ENCODE assay signal across 26 mouse cellular contexts in genomic region chr4:39926021-39926591, GRCm38 (mm10).
DNase-seq lines count a peak whose midpoint lies in the region; ATAC-seq and TF ChIP-seq lines count a peak whose summit lies in the region.
"Had no signal": no experiment of that assay in that cellular context is flagged by ENCODE, and none has a peak within 500 bp of the region (broad histone marks: within the 10 kb centered on the region; RNA-seq: fewer than 3 reads in every experiment).

No protein-coding gene starts in this region.

- no peaks in the 10 kb centered on the region for H3K9me3 ChIP-seq in hindbrain, embryonic 15.5 days
- H3K9me3 ChIP-seq in hindbrain, embryonic 12.5 days (replicated peaks) = no peaks in the 10 kb centered on the region
- no peaks in the 10 kb centered on the region for H3K9me3 ChIP-seq in forebrain, embryonic 12.5 days
- no peaks in the 10 kb centered on the region for H3K9me3 ChIP-seq in forebrain, embryonic 15.5 days
- H3K9me3 ChIP-seq in neural tube, embryonic 14.5 days (ENCODE audit: control insufficient read depth, low read length) = no peaks in the 10 kb centered on the region
- H3K9me3 ChIP-seq: heart, embryonic 12.5 days; kidney, embryonic 15.5 days; limb, embryonic 13.5 days; lung, embryonic 15.5 days; midbrain, embryonic 10.5 days had no signal

- no peak overlapping the region for H3K4me2 ChIP-seq in hindbrain, embryonic 15.5 days
- H3K4me2 ChIP-seq in hindbrain, embryonic 12.5 days (replicated peaks) = no peak overlapping the region
- no peak overlapping the region for H3K4me2 ChIP-seq in forebrain, embryonic 12.5 days
- H3K4me2 ChIP-seq in forebrain, embryonic 15.5 days (replicated peaks) = no peak overlapping the region
- H3K4me2 ChIP-seq in neural tube, embryonic 14.5 days (ENCODE audit: low read depth, low read length) = no peak overlapping the region
- H3K4me2 ChIP-seq: heart, embryonic 12.5 days; kidney, embryonic 15.5 days; limb, embryonic 13.5 days; liver, embryonic 11.5 days; lung, embryonic 15.5 days had no signal

- H3K4me3 ChIP-seq in hindbrain, embryonic 15.5 days = no peak overlapping the region
- no peak overlapping the region for H3K4me3 ChIP-seq in hindbrain, embryonic 12.5 days
- H3K4me3 ChIP-seq in forebrain, embryonic 12.5 days (replicated peaks) = no peak overlapping the region
- no peak overlapping the region for H3K4me3 ChIP-seq in forebrain, embryonic 15.5 days
- H3K4me3 ChIP-seq in neural tube, embryonic 14.5 days (ENCODE audit: low read depth, low read length) = no peak overlapping the region
- no peak overlapping the region for H3K4me3 ChIP-seq in heart, adult 2 months
- H3K4me3 ChIP-seq: erythroblast, embryonic 14.5 days; heart, embryonic 12.5 days; kidney, embryonic 15.5 days; left cerebral cortex, adult 2 months; limb, embryonic 13.5 days; lung, embryonic 15.5 days; midbrain, embryonic 10.5 days; myocyte had no signal

- 66% methylated on average over 3 of the region's 3 CpGs for WGBS in hindbrain, embryonic 15.5 days
- 83% methylated on average over 3 of the region's 3 CpGs for WGBS in hindbrain, embryonic 12.5 days
- WGBS in forebrain, embryonic 12.5 days = 69% methylated on average over 3 of the region's 3 CpGs
- WGBS in forebrain, embryonic 15.5 days = 41% methylated on average over 3 of the region's 3 CpGs
- WGBS in neural tube, embryonic 14.5 days = 66% methylated on average over 3 of the region's 3 CpGs
- 88% methylated on average over 3 of the region's 3 CpGs for WGBS in heart, adult 2 months

- no peak for TF ChIP-seq POLR2A in heart, adult 2 months (IDR thresholded peaks at IDR 0.05; ENCODE audit: insufficient read depth, low read depth, low read length)

- H3K79me2 ChIP-seq in heart, adult 2 months (replicated peaks; ENCODE audit: control insufficient read depth, insufficient read depth, low read length) = no peaks in the 10 kb centered on the region

- peak; percentile 42; the same call in 1 of the 2 replicates for ATAC-seq in hindbrain, embryonic 15.5 days (ENCODE audit: low FRiP score, low read depth)
- ATAC-seq in hindbrain, embryonic 12.5 days (ENCODE audit: low FRiP score) = no peak
- peak; percentile 49; the same call in 1 of the 2 replicates for ATAC-seq in forebrain, embryonic 12.5 days (ENCODE audit: low FRiP score)
- peak; percentile 53 for ATAC-seq in forebrain, embryonic 15.5 days (replicated peaks)
- ATAC-seq in neural tube, embryonic 14.5 days (ENCODE audit: low read depth) = peak; percentile 54; the same call in 1 of the 2 replicates
- ATAC-seq: CD4-positive, CD25-positive, alpha-beta regulatory T cell, adult 4 months; midbrain, embryonic 16.5 days had no signal

- no peak overlapping the region for H3K27ac ChIP-seq in hindbrain, embryonic 15.5 days (replicated peaks)
- no peak overlapping the region for H3K27ac ChIP-seq in hindbrain, embryonic 12.5 days
- H3K27ac ChIP-seq in forebrain, embryonic 12.5 days = no peak overlapping the region
- no peak overlapping the region for H3K27ac ChIP-seq in forebrain, embryonic 15.5 days (replicated peaks)
- no peak overlapping the region for H3K27ac ChIP-seq in neural tube, embryonic 14.5 days (ENCODE audit: low read depth, low read length)
- H3K27ac ChIP-seq in heart, adult 2 months = no peak overlapping the region
- H3K27ac ChIP-seq: kidney, embryonic 15.5 days; left cerebral cortex, adult 2 months; limb, embryonic 13.5 days; lung, embryonic 15.5 days; midbrain, embryonic 10.5 days had no signal

- no peaks in the 10 kb centered on the region for H3K36me3 ChIP-seq in hindbrain, embryonic 15.5 days
- no peaks in the 10 kb centered on the region for H3K36me3 ChIP-seq in hindbrain, embryonic 12.5 days
- no peaks in the 10 kb centered on the region for H3K36me3 ChIP-seq in forebrain, embryonic 12.5 days (replicated peaks)
- H3K36me3 ChIP-seq in forebrain, embryonic 15.5 days = no peaks in the 10 kb centered on the region
- H3K36me3 ChIP-seq in neural tube, embryonic 14.5 days (ENCODE audit: control insufficient read depth, insufficient read depth, low read length) = no peaks in the 10 kb centered on the region
- H3K36me3 ChIP-seq in heart, adult 2 months (ENCODE audit: control insufficient read depth, insufficient read depth, low read length) = no peaks in the 10 kb centered on the region
- H3K36me3 ChIP-seq: heart, embryonic 12.5 days; kidney, embryonic 15.5 days; limb, embryonic 13.5 days; lung, embryonic 15.5 days; midbrain, embryonic 10.5 days had no signal

- TF ChIP-seq CTCF in heart, adult 2 months (IDR thresholded peaks at IDR 0.05) = no peak

- H3K27me3 ChIP-seq in hindbrain, embryonic 15.5 days = no peaks in the 10 kb centered on the region
- H3K27me3 ChIP-seq in hindbrain, embryonic 12.5 days = no peaks in the 10 kb centered on the region
- no peaks in the 10 kb centered on the region for H3K27me3 ChIP-seq in forebrain, embryonic 12.5 days
- no peaks in the 10 kb centered on the region for H3K27me3 ChIP-seq in forebrain, embryonic 15.5 days
- no peaks in the 10 kb centered on the region for H3K27me3 ChIP-seq in neural tube, embryonic 14.5 days (ENCODE audit: control insufficient read depth, insufficient read depth, low read length)
- H3K27me3 ChIP-seq in heart, adult 2 months (ENCODE audit: control insufficient read depth, insufficient read depth, low read length) = no peaks in the 10 kb centered on the region
- H3K27me3 ChIP-seq: heart, embryonic 12.5 days; kidney, embryonic 15.5 days; limb, embryonic 13.5 days; lung, embryonic 15.5 days had no signal

- no peak for DNase-seq in urinary bladder, adult 2 months (ENCODE audit: low spot score)
- DNase-seq in heart, adult 2 months = no peak
- DNase-seq: adrenal gland, postnatal 25 days; cerebellum, adult 18-20 months; cerebellum, postnatal 14 days; gastrocnemius, postnatal 36 days; heart, adult 18-20 months; heart, postnatal 4 days; kidney, adult 18-20 months; kidney, postnatal 25 days had no signal

- H3K9ac ChIP-seq in hindbrain, embryonic 15.5 days = no peak overlapping the region
- no peak overlapping the region for H3K9ac ChIP-seq in hindbrain, embryonic 12.5 days
- no peak overlapping the region for H3K9ac ChIP-seq in forebrain, embryonic 12.5 days
- H3K9ac ChIP-seq in forebrain, embryonic 15.5 days (replicated peaks) = no peak overlapping the region
- no peak overlapping the region for H3K9ac ChIP-seq in neural tube, embryonic 14.5 days (replicated peaks; ENCODE audit: low read depth, low read length)
- no peak overlapping the region for H3K9ac ChIP-seq in heart, adult 2 months (ENCODE audit: low read depth, low read length)
- H3K9ac ChIP-seq: heart, embryonic 12.5 days; kidney, embryonic 15.5 days; limb, embryonic 13.5 days; lung, embryonic 15.5 days had no signal

- intact Hi-C loops in heart, adult 2 months (cut with DNase I) = no loop called here

- H3K4me1 ChIP-seq in hindbrain, embryonic 15.5 days (replicated peaks) = no peaks in the 10 kb centered on the region
- no peaks in the 10 kb centered on the region for H3K4me1 ChIP-seq in hindbrain, embryonic 12.5 days
- no peaks in the 10 kb centered on the region for H3K4me1 ChIP-seq in forebrain, embryonic 12.5 days
- H3K4me1 ChIP-seq in forebrain, embryonic 15.5 days = no peaks in the 10 kb centered on the region
- H3K4me1 ChIP-seq in neural tube, embryonic 14.5 days (ENCODE audit: control insufficient read depth, insufficient read depth, low read length) = no peaks in the 10 kb centered on the region
- no peaks in the 10 kb centered on the region for H3K4me1 ChIP-seq in heart, adult 2 months (ENCODE audit: control insufficient read depth, insufficient read depth, low read length)
- H3K4me1 ChIP-seq: heart, embryonic 12.5 days; kidney, embryonic 15.5 days; limb, embryonic 13.5 days; lung, embryonic 15.5 days; midbrain, embryonic 10.5 days had no signal

- TF ChIP-seq EP300 in heart, adult 2 months (IDR thresholded peaks at IDR 0.05; ENCODE audit: insufficient read depth, low read depth, low read length) = no peak
